Mouse (Mus musculus) ES-E14 (cell line): ENCODE data around the gene Wrap53. TPM values are rescaled to one million over a fixed set of nuclear protein-coding genes. Genes with fewer than 3 reads are reported as not detected.

Source experiments
- DNase-seq: peaks from one replicate; pipeline ENCODE4 v3.0.0-alpha.2; 2013; ENCODE audit warnings: low read depth, low spot score
- H3K27ac ChIP-seq: 2 replicates; pipeline ENCODE4 v1.5.1; 2012; ENCODE audit warnings: low read depth, mild to moderate bottlenecking, low read length, moderate library complexity, mixed read lengths; ENCODE audit not compliant: poor library complexity, insufficient read depth, severe bottlenecking
- H3K36me3 ChIP-seq: 2 replicates; pipeline ENCODE4 v1.6.1; 2012; ENCODE audit warnings: mild to moderate bottlenecking, low read length, moderate library complexity, mixed read lengths; ENCODE audit not compliant: control insufficient read depth, poor library complexity, insufficient read depth, severe bottlenecking
- H3K4me1 ChIP-seq, 2 experiments: fragments of 150-350 bp in 1 of 2; sonication (generic) in 1 of 2; 2 replicates each; pipeline ENCODE4 v1.6.1; 2012; ENCODE audit warnings: low read length in 2 of 2, mild to moderate bottlenecking in 1 of 2, mixed read lengths in 1 of 2; ENCODE audit not compliant: control insufficient read depth in 2 of 2, insufficient read depth in 2 of 2, poor library complexity in 1 of 2
- H3K4me3 ChIP-seq, 2 experiments: fragments of 150-350 bp in 1 of 2; sonication (generic) in 1 of 2; 2 replicates each; pipeline ENCODE4 v1.5.1; 2012; ENCODE audit warnings: low read length in 2 of 2, low read depth in 1 of 2, mild to moderate bottlenecking in 1 of 2, mixed read lengths in 1 of 2; ENCODE audit not compliant: insufficient read depth in 1 of 2, poor library complexity in 1 of 2, severe bottlenecking in 1 of 2
- H3K9ac ChIP-seq: 2 replicates; pipeline ENCODE4 v1.6.1; 2012; ENCODE audit warnings: low read depth, mild to moderate bottlenecking, low read length, mixed read lengths; ENCODE audit not compliant: poor library complexity, insufficient read depth, severe bottlenecking
- H3K9me3 ChIP-seq: fragments of 150-350 bp; sonication (generic); 2 replicates; pipeline ENCODE4 v1.6.1; 2012; ENCODE audit warnings: low read depth, mild to moderate bottlenecking, low read length; ENCODE audit not compliant: control insufficient read depth, insufficient read depth
- CHD2 ChIP-seq: IDR thresholded peaks from 2 replicates; pipeline ENCODE4 v1.6.1; 2014; ENCODE audit warnings: mild to moderate bottlenecking, low read depth, low read length, inconsistent platforms
- HCFC1 ChIP-seq: IDR thresholded peaks from 2 replicates; pipeline ENCODE4 v1.6.1; 2012; ENCODE audit warnings: low read length, inconsistent platforms, borderline replicate concordance; ENCODE audit not compliant: insufficient read depth
- MAFK ChIP-seq: IDR thresholded peaks from 2 replicates; pipeline ENCODE4 v1.6.1; 2014; ENCODE audit warnings: mild to moderate bottlenecking, low read depth, low read length, inconsistent platforms; ENCODE audit not compliant: insufficient read depth
- ZC3H11A ChIP-seq: IDR thresholded peaks from 2 replicates; pipeline ENCODE4 v1.6.1; 2012; ENCODE audit warnings: low read depth, mild to moderate bottlenecking, inconsistent platforms, low read length, borderline replicate concordance
- ZNF384 ChIP-seq: IDR thresholded peaks from 2 replicates; pipeline ENCODE4 v1.6.1; 2012; ENCODE audit warnings: low read depth, low read length, inconsistent platforms
- in situ Hi-C, 2 experiments: fragments of 600-800 bp; cut with MboI; formaldehyde crosslinking; loops; one replicate each; pipeline ENCODE4 v1.15.1; 2025; ENCODE audit warnings: low sequenced_read_pairs in 2 of 2, inconsistent platforms in 1 of 2; ENCODE audit not compliant: unreplicated experiment in 2 of 2
- total RNA-seq: library from RNA; depleted of rRNA; stranded (reverse); fragments of 300-350 nt; gene quantifications from 2 replicates; pipeline ENCODE4 v1.2.3, GENCODE M21; 2012

Wrap53 gene
- total RNA-seq, 1 experiment = 33.0 TPM

DNA sequence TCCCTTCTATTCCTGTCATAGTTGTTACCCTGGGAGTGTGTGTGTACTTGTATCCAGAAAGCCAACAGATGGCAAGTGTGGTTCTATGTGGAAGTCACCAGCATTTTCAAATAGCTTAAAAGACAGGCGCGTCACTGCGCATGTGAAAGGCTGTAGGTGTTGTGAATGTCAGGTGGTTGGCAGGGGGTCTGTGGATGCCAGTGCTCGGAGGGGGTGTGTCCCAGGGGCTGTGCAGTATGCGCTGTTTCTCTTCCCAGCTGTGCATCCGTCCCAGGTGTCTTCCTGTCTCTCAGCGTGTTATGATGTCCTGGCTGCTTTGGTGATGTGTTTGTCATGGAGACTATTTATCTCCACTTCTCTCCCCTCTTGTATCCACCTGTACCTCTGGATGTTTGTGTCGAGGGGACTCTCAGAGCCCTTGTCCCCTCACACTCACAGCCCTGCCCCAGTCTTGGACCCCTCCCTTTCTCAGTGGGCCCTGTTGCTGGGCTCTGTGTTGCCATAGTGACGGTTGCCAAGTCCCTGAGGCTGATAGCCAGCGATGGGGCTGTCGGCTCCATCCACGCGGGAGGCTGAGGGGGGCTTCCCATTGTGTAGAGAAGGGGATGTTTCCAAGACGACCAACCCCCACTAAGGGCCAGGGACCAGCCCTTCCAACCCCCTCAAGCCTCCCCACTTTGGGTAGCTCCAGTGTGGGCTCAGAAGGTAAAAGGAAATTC is 27.3 kb downstream of the Wrap53 start:
- H3K27ac ChIP-seq = no peak overlapping the region
- no peaks in the 10 kb centered on the region for H3K36me3 ChIP-seq
- no peak for DNase-seq
- in situ Hi-C loops = no loop called here
- TF ChIP-seq MAFK (no peak), CHD2 (no peak), ZNF384 (no peak), ZC3H11A (no peak), HCFC1 (no peak)
- H3K4me3 ChIP-seq = no peak overlapping the region
- H3K9me3 ChIP-seq = no peaks in the 10 kb centered on the region
- no peak overlapping the region for H3K9ac ChIP-seq
- peaks cover 7 to 44% of the 10 kb centered on the region in 2 experiments for H3K4me1 ChIP-seq

DNA sequence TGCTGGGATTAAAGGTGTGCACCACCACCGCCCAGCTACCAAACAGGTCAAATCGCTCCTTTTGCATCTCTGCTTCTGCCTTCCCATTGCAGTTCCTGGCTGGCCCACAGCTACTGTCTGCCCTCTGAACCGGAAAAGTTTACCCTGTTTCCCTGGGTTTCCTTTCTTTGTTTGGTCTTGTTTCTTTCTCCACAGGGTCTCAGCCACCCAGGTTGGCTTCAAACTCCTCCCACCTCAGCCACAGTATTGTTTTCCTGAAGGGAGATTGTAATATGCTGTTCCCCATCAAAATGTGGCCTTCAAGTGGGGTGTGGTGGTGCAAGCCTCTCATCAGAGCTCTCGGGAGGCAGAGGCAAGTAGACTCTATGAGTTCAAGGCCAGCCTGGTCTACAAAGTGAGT is 28.7 kb downstream of the Wrap53 start:
- in situ Hi-C loops = no loop called here
- Histone ChIP-seq H3K4me1 (peaks cover 9 to 44% of the 10 kb centered on the region in 2 experiments), H3K27ac (no peak overlapping the region), H3K4me3 (no peak overlapping the region), H3K9me3 (no peaks in the 10 kb centered on the region), H3K9ac (no peak overlapping the region), H3K36me3 (no peaks in the 10 kb centered on the region)
- TF ChIP-seq MAFK (no peak), ZC3H11A (no peak), HCFC1 (no peak), ZNF384 (no peak), CHD2 (no peak)
- no peak for DNase-seq

DNA sequence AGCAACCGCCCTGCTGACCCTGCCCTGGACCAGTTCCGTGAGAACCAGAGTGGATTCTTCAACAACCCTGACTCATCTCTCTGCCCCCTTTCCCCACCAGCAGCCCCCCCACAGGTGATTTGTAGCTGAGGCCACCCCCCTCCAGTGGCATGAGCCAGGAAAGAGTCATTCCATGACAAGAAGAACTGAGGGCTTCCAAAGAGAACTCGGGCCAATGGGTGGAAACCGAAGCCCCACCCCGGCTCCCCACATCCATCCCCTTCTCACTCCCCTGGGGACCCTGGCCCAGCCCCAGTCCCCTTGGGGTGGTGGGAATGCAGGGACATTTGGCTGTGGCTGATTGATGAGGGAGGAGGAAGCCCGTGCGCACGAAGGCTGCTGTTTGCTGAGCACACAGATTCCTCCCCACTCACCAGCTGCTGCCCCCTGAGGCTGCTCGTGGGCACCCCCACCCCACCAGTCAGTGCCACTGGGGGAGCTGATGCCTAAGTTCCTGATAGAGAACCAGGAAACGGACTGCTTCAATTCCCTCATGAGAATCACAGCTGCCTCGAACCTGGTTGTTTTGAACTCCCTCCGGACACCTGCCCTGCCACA is 30.9 kb downstream of the Wrap53 start, which contains the start of gene Dnah2:
TSS of gene Dnah2 (minus strand) at position 51 of the 597 bp plus-strand sequence.
- Histone ChIP-seq H3K27ac (no peak within 1 kb of the TSS), H3K9me3 (no peaks in the 10 kb centered on the region), H3K36me3 (no peaks in the 10 kb centered on the region), H3K9ac (no peak within 1 kb of the TSS), H3K4me1 (peaks cover 9 to 45% of the 10 kb centered on the region in 2 experiments), H3K4me3 (no peak within 1 kb of the TSS)
- in situ Hi-C loops = no loop called here
- no peak for DNase-seq
- TF ChIP-seq CHD2 (no peak), HCFC1 (no peak), ZC3H11A (no peak), MAFK (no peak), ZNF384 (no peak)

DNA sequence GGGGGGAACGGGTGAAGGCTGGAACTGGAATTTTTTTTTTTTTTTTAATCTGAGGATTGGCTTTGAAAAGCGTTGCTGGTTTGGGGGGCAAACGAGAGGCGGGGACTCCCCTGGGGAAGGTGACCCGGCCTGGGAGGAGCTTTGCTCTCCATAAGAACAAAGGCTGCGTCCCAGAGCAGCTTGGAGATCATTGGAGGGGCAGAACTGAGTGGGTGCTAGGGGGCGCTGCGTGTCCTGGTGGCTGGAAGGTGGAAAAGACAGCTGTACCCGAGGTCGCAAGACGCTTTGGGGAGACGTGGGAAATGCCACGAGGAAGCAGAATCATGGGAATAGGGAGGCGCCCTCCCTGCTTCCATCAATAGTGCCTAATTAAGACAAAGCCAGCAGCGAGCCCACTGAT is 33.0 kb downstream of the Wrap53 start:
- Histone ChIP-seq H3K9me3 (no peaks in the 10 kb centered on the region), H3K4me1 (peaks cover 7 to 33% of the 10 kb centered on the region in 2 experiments), H3K9ac (peak overlapping the region; percentile 15; the same call in 1 of the 2 replicates), H3K27ac (peak overlapping the region; percentile 34; the same call in 1 of the 2 replicates), H3K4me3 (peak overlapping the region; percentile 54 to 66), H3K36me3 (no peaks in the 10 kb centered on the region)
- TF ChIP-seq ZNF384 (no peak; the same call in 1 of the 2 replicates), HCFC1 (no peak), MAFK (no peak), ZC3H11A (no peak), CHD2 (no peak)
- in situ Hi-C loops = no loop called here
- DNase-seq = no peak
